ENCODE assay signal across 22 mouse cellular contexts in the genomic region with DNA sequence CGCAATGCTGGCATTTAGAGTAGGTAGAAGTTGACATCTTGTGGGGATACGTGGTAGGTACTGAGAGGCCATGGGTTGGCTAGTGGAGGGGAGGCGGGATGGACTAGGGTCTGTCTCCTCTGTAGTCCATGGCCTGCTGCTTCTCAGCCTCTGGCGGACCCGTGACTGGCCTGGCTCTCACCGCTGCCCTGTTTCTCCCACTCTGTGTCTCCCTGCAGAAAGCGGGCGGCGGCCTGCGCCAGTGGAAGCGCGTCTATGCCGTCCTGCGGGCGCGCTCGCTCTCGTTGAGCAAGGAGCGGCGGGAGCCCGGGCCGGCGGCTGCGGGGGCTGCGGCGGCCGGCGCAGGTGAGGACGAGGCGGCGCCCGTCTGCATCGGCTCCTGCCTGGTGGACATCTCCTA. TPM values are rescaled to one million over a fixed set of nuclear protein-coding genes. Genes with fewer than 3 reads are reported as not detected.
DNase-seq lines count a peak whose midpoint lies in the region; ATAC-seq and TF ChIP-seq lines count a peak whose summit lies in the region.
"Had no signal": no experiment of that assay in that cellular context is flagged by ENCODE, and none has a peak within 500 bp of the region (broad histone marks: within the 10 kb centered on the region; RNA-seq: fewer than 3 reads in every experiment).

No protein-coding gene starts in this region.

- peaks cover 9% of the 10 kb centered on the region for H3K4me1 ChIP-seq in midbrain, embryonic 10.5 days
- H3K4me1 ChIP-seq in midbrain, embryonic 13.5 days (replicated peaks) = no peaks in the 10 kb centered on the region
- H3K4me1 ChIP-seq in ES-E14 (ENCODE audit: control insufficient read depth in 2 of 2, insufficient read depth in 2 of 2, low read length in 2 of 2, poor library complexity in 1 of 2) = 0 out of 4 replicates have a peak, but pooled peaks cover 0 to 4% of the 10 kb centered on the region in 2 experiments
- peaks cover 9% of the 10 kb centered on the region; the same call in 1 of the 2 replicates for H3K4me1 ChIP-seq in limb, embryonic 10.5 days
- no peaks in the 10 kb centered on the region for H3K4me1 ChIP-seq in intestine, embryonic 15.5 days (replicated peaks)

- ATAC-seq in midbrain, embryonic 13.5 days = no peak; the same call in 1 of the 2 replicates
- no peak; the same call in 1 of the 2 replicates for ATAC-seq in intestine, embryonic 15.5 days
- ATAC-seq: intestine, embryonic 16.5 days; Patski had no signal

- peak; percentile 90 for DNase-seq in heart, adult 11 months
- no peak for DNase-seq in heart, postnatal 10 days
- DNase-seq in midbrain, embryonic 10.5 days (ENCODE audit: low spot score) = peak; percentile 28
- no peak for DNase-seq in ES-E14 (ENCODE audit: low read depth, low spot score)
- no peak for DNase-seq in limb, embryonic 10.5 days (ENCODE audit: low spot score)
- DNase-seq: adrenal gland, adult 2 months; adrenal gland, postnatal 36 days; cerebellum, adult 11 months; cerebellum, adult 8-10 months; heart, postnatal 14 days; kidney, adult 2 months had no signal

- H3K36me3 ChIP-seq in midbrain, embryonic 10.5 days = peaks cover 68% of the 10 kb centered on the region
- H3K36me3 ChIP-seq in midbrain, embryonic 13.5 days = peaks cover 92% of the 10 kb centered on the region
- H3K36me3 ChIP-seq in ES-E14 (ENCODE audit: control insufficient read depth, insufficient read depth, low read length, poor library complexity, severe bottlenecking) = peaks cover 56% of the 10 kb centered on the region
- peaks cover 93% of the 10 kb centered on the region for H3K36me3 ChIP-seq in limb, embryonic 10.5 days
- peaks cover 39% of the 10 kb centered on the region for H3K36me3 ChIP-seq in intestine, embryonic 15.5 days

- no peak overlapping the region for H3K9ac ChIP-seq in midbrain, embryonic 13.5 days (replicated peaks)
- H3K9ac ChIP-seq in ES-E14 (ENCODE audit: insufficient read depth, low read depth, low read length, poor library complexity, severe bottlenecking) = peak overlapping the region; percentile 46
- no peak overlapping the region for H3K9ac ChIP-seq in intestine, embryonic 15.5 days
- H3K9ac ChIP-seq: hindbrain, embryonic 14.5 days had no signal

- no peak overlapping the region for H3K4me2 ChIP-seq in midbrain, embryonic 13.5 days (replicated peaks)
- no peak overlapping the region for H3K4me2 ChIP-seq in intestine, embryonic 15.5 days (replicated peaks)
- H3K4me2 ChIP-seq: embryonic facial prominence, embryonic 13.5 days; hindbrain, embryonic 14.5 days had no signal

- 55% methylated on average over 33 of the region's 33 CpGs for WGBS in midbrain, embryonic 10.5 days
- WGBS in midbrain, embryonic 13.5 days = 35% methylated on average over 33 of the region's 33 CpGs
- WGBS in limb, embryonic 10.5 days = 39% methylated on average over 33 of the region's 33 CpGs
- 60% methylated on average over 33 of the region's 33 CpGs for WGBS in intestine, embryonic 15.5 days

- in situ Hi-C loops in ES-E14 (cut with MboI; ENCODE audit: low sequenced_read_pairs in 2 of 2, unreplicated experiment in 2 of 2) = no loop called here

- no peaks in the 10 kb centered on the region for H3K9me3 ChIP-seq in midbrain, embryonic 10.5 days (replicated peaks)
- no peaks in the 10 kb centered on the region for H3K9me3 ChIP-seq in midbrain, embryonic 13.5 days
- H3K9me3 ChIP-seq in ES-E14 (ENCODE audit: control insufficient read depth, insufficient read depth, low read depth, low read length) = no peaks in the 10 kb centered on the region
- H3K9me3 ChIP-seq in limb, embryonic 10.5 days (replicated peaks) = no peaks in the 10 kb centered on the region
- no peaks in the 10 kb centered on the region for H3K9me3 ChIP-seq in intestine, embryonic 15.5 days
- H3K9me3 ChIP-seq: embryonic facial prominence, embryonic 13.5 days had no signal

- intact Hi-C loops in heart, postnatal 10 days (cut with DNase I) = no loop called here

- H3K27me3 ChIP-seq in midbrain, embryonic 10.5 days (ENCODE audit: low read depth, poor library complexity, severe bottlenecking) = peaks cover 46% of the 10 kb centered on the region
- H3K27me3 ChIP-seq in midbrain, embryonic 13.5 days = peaks cover 37% of the 10 kb centered on the region
- peaks cover 31% of the 10 kb centered on the region for H3K27me3 ChIP-seq in limb, embryonic 10.5 days (ENCODE audit: low read depth, poor library complexity, severe bottlenecking)
- no peaks in the 10 kb centered on the region for H3K27me3 ChIP-seq in intestine, embryonic 15.5 days (replicated peaks)
- H3K27me3 ChIP-seq: embryonic facial prominence, embryonic 13.5 days; Patski had no signal

- no peak overlapping the region for H3K27ac ChIP-seq in midbrain, embryonic 10.5 days (replicated peaks)
- no peak overlapping the region for H3K27ac ChIP-seq in midbrain, embryonic 13.5 days
- no peak overlapping the region for H3K27ac ChIP-seq in ES-E14 (ENCODE audit: insufficient read depth, low read depth, low read length, poor library complexity, severe bottlenecking)
- peak overlapping the region; percentile 6; the same call in 1 of the 2 replicates for H3K27ac ChIP-seq in limb, embryonic 10.5 days
- H3K27ac ChIP-seq in intestine, embryonic 15.5 days = no peak overlapping the region
- H3K27ac ChIP-seq: embryonic facial prominence, embryonic 13.5 days; hindbrain, embryonic 14.5 days had no signal

- peak overlapping the region; percentile 34 for H3K4me3 ChIP-seq in midbrain, embryonic 10.5 days
- H3K4me3 ChIP-seq in midbrain, embryonic 13.5 days (replicated peaks) = no peak overlapping the region
- H3K4me3 ChIP-seq in ES-E14 (ENCODE audit: insufficient read depth in 1 of 2, low read depth in 1 of 2, low read length in 2 of 2, poor library complexity in 1 of 2, severe bottlenecking in 1 of 2) = peak overlapping the region; percentile 33 to 45; a peak in 3 of 4 replicates
- H3K4me3 ChIP-seq in limb, embryonic 10.5 days = no peak overlapping the region
- no peak overlapping the region for H3K4me3 ChIP-seq in intestine, embryonic 15.5 days (replicated peaks)
- H3K4me3 ChIP-seq: embryonic facial prominence, embryonic 13.5 days; gastrocnemius, adult 2 months had no signal

TF ChIP-seq in ES-E14, 5 proteins besides CTCF, POLR2A, EP300 and RAD21:
- no peak for TF ChIP-seq ZNF384 (IDR thresholded peaks at IDR 0.05; ENCODE audit: low read depth, low read length)
- no peak for TF ChIP-seq CHD2 (IDR thresholded peaks at IDR 0.05; ENCODE audit: low read depth, low read length)
- no peak for TF ChIP-seq HCFC1 (IDR thresholded peaks at IDR 0.05; ENCODE audit: borderline replicate concordance, insufficient read depth, low read length)
- TF ChIP-seq MAFK (IDR thresholded peaks at IDR 0.05; ENCODE audit: insufficient read depth, low read depth, low read length) = no peak
- TF ChIP-seq ZC3H11A (IDR thresholded peaks at IDR 0.05; ENCODE audit: borderline replicate concordance, low read depth, low read length) = no peak

RNA-seq across cellular contexts. Expression of gene 4933428G20Rik, which starts 37.0 kb away (rescaled TPM):
- not detected for total RNA-seq in heart, postnatal 10 days (2021)
- polyA plus RNA-seq in midbrain, embryonic 10.5 days (2016; fragmentation: Nextera tagmentation; extraction: Ambion mirVana) = 0.25 and 0.28 TPM in 2 replicates
- polyA plus RNA-seq in midbrain, embryonic 13.5 days (2015; fragmentation: Nextera tagmentation; extraction: Ambion mirVana) = 0.88 and 1.2 TPM in 2 replicates
- 0.36 and 0.63 TPM in 2 replicates for total RNA-seq in ES-E14 (2012; rRNA removed)
- 0.49 and 0.54 TPM in 2 replicates for polyA plus RNA-seq in limb, embryonic 10.5 days (2016; fragmentation: Nextera tagmentation; extraction: Ambion mirVana)
- polyA plus RNA-seq in intestine, embryonic 15.5 days (2015; fragmentation: Nextera tagmentation; extraction: Ambion mirVana) = 0.47 and 0.55 TPM in 2 replicates
- total RNA-seq: common myeloid progenitor, adult 5-6 weeks; gastrocnemius, adult 2 months; gastrocnemius, postnatal 25 days; granulocyte monocyte progenitor cell, adult 5-6 weeks; heart, postnatal 14 days had no signal
- polyA plus RNA-seq: heart, embryonic 14.5 days; kidney, adult 2 months had no signal

RNA-seq across cellular contexts. Expression of gene Arhgap23, which starts 47.8 kb away (rescaled TPM):
- total RNA-seq in heart, postnatal 10 days (2021) = 10 to 100 TPM; 34.4 to 34.7 TPM
- 1.9 and 2.3 TPM in 2 replicates for polyA plus RNA-seq in midbrain, embryonic 10.5 days (2016; fragmentation: Nextera tagmentation; extraction: Ambion mirVana)
- 5.1 and 6.5 TPM in 2 replicates for polyA plus RNA-seq in midbrain, embryonic 13.5 days (2015; fragmentation: Nextera tagmentation; extraction: Ambion mirVana)
- 22.6 and 26.3 TPM in 2 replicates for total RNA-seq in ES-E14 (2012; rRNA removed)
- polyA plus RNA-seq in limb, embryonic 10.5 days (2016; fragmentation: Nextera tagmentation; extraction: Ambion mirVana) = 3.5 and 3.9 TPM in 2 replicates
- 4.2 and 4.6 TPM in 2 replicates for polyA plus RNA-seq in intestine, embryonic 15.5 days (2015; fragmentation: Nextera tagmentation; extraction: Ambion mirVana)

Comparison
In these comparisons a context has a peak if more than half of its experiments do, and no peak if none do; other contexts are left out.
1. DNase-seq: peak in heart, adult 11 months (single experiment) and midbrain, embryonic 10.5 days (single experiment); none in heart, postnatal 10 days (0 of 2), ES-E14 (single experiment) and limb, embryonic 10.5 days (single experiment).
2. H3K4me3 ChIP-seq: peak in midbrain, embryonic 10.5 days (single experiment) and ES-E14 (2 of 2); none in midbrain, embryonic 13.5 days (single experiment), limb, embryonic 10.5 days (single experiment) and intestine, embryonic 15.5 days (single experiment).